Mouse (Mus musculus) kidney, embryonic 16.5 days (tissue): ENCODE measurements around the gene Ost4. TPM values are rescaled to one million over a fixed set of nuclear protein-coding genes. Genes with fewer than 3 reads are reported as not detected.
A peak's percentile ranks its signal among the peaks of the same experiment; 100 is the strongest.

Experiments used
- ATAC-seq: fragments of 200-750 bp; cut with Nextera tagmentation; 2 replicates; pipeline ENCODE4 v1.8.0; 2017; ENCODE audit warnings: moderate TSS enrichment; ENCODE audit not compliant: low FRiP score, low TSS enrichment
- H3K27ac ChIP-seq: fragments of 300-500 bp; sonication (generic); 2 replicates; pipeline ENCODE4 v1.5.1; 2014; ENCODE audit warnings: low read length
- H3K27me3 ChIP-seq: fragments of 300-500 bp; sonication (generic); 2 replicates; pipeline ENCODE4 v1.6.1; 2014; ENCODE audit warnings: low read length, control low read depth, mixed read lengths; ENCODE audit not compliant: insufficient read depth
- H3K36me3 ChIP-seq: fragments of 300-500 bp; sonication (generic); 2 replicates; pipeline ENCODE4 v1.6.1; 2014; ENCODE audit warnings: low read length, control low read depth, mixed read lengths; ENCODE audit not compliant: insufficient read depth
- H3K4me1 ChIP-seq: fragments of 300-500 bp; sonication (generic); 2 replicates; pipeline ENCODE4 v1.6.1; 2014; ENCODE audit warnings: low read length, control low read depth, mixed read lengths; ENCODE audit not compliant: insufficient read depth
- H3K4me2 ChIP-seq: fragments of 300-500 bp; sonication (generic); replicated peaks from 2 replicates; pipeline ENCODE4 v1.6.1; 2014; ENCODE audit warnings: low read depth, low read length
- H3K4me3 ChIP-seq: fragments of 300-500 bp; sonication (generic); 2 replicates; pipeline ENCODE4 v1.5.1; 2014; ENCODE audit warnings: mild to moderate bottlenecking, low read length
- H3K9ac ChIP-seq: fragments of 300-500 bp; sonication (generic); replicated peaks from 2 replicates; pipeline ENCODE4 v1.6.1; 2014; ENCODE audit warnings: low read length
- H3K9me3 ChIP-seq: fragments of 300-500 bp; sonication (generic); 2 replicates; pipeline ENCODE4 v1.6.1; 2016; ENCODE audit warnings: low read length, control low read depth
- WGBS: fragments of 180-500 bp; shearing (Covaris S2); extraction: QIAGEN DNeasy Blood & Tissue Kit; methylation state at CpG from one replicate; pipeline ENCODE4 v1.1.7; 2014; 5-methylcytosine and 5-hydroxymethylcytosine counted together
- polyA plus RNA-seq: library from polyadenylated mRNA; unstranded; fragments of >200 nt; fragmentation: Nextera tagmentation; extraction: Ambion mirVana; gene quantifications from 2 replicates; pipeline ENCODE4 v1.2.1, GENCODE M21; 2015

Gene Ost4
- polyA plus RNA-seq, 1 experiment from 2014 or later = 467 TPM

DNA sequence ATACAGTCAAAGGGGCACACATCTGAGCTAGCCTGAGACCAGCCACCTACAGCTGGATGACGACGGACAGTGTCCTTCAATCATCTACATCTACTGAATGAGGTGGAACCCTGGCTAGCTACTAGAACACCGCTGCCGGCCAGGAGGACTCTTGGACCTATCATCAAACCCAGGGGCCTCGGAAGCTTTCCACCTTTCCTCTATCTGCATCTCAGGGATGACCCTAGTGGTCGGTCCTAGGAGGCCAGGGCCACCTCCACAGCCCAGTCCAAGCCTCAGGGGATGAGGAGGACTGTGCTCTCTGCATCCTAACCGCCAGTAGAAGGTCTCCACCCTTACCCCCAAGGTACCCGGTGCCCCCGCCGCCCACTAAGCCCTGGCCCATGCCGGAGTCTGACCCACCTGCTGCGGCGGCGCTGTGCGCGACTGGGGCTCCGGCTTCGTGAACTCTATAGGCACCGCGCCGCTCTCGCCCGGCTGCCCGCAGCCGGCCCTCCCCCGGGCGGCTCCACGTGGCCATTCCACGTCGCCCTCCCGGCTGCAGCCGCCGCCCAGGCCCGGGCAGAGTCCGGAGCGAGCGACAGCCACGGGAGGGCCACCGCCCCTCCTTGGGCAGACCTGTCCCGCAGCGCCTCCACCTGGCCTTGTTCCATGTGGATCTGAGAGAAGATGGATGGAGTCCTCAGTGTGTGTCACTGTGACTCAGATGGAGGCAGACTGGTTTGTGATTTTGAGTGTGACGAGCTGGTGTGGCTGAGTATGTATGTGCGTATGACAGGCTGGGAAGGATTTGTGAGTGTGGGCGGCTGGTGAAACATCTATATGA, 37.6 kb upstream of the Ost4 start, which contains the start of gene Cgref1:
Gene Cgref1, minus strand, starts transcription at position 636 of the 826 bp plus-strand sequence.
- ATAC-seq = peak; percentile 53
- H3K36me3 ChIP-seq = no peaks in the 10 kb centered on the region
- WGBS = 6% methylated on average over 44 of the region's 44 CpGs
- H3K4me2 ChIP-seq = peak within 1 kb of the TSS; percentile 87
- peak within 1 kb of the TSS; percentile 56 for H3K4me3 ChIP-seq
- peaks cover 20% of the 10 kb centered on the region for H3K4me1 ChIP-seq
- peak within 1 kb of the TSS; percentile 72 for H3K9ac ChIP-seq
- no peaks in the 10 kb centered on the region for H3K9me3 ChIP-seq
- no peaks in the 10 kb centered on the region for H3K27me3 ChIP-seq
- no peak within 1 kb of the TSS for H3K27ac ChIP-seq

DNA sequence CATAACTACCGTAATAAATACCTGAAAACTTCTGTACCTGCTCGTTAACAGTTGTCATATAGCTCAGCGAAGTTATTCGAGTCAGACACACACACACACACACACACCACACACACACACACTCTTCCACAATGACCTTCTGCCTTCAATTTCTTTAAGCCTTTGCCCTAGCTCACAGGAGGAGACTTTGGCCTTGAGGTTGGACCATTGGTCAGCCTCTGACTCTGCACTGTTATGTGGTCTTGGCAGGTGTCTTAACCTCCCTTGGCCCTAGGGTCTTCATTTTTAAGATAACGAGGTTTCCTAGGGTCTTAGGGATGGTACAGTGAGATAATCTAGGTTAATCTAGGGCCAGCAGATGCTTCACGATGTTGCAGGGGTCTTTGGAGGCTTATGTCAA, 36.8 kb upstream of the Ost4 start:
- no peaks in the 10 kb centered on the region for H3K9me3 ChIP-seq
- no peaks in the 10 kb centered on the region for H3K27me3 ChIP-seq
- no peak overlapping the region for H3K4me3 ChIP-seq
- H3K27ac ChIP-seq = no peak overlapping the region
- H3K36me3 ChIP-seq = no peaks in the 10 kb centered on the region
- WGBS = 88% methylated on average over 6 of the region's 6 CpGs
- H3K9ac ChIP-seq = no peak overlapping the region
- ATAC-seq = no peak
- peaks cover 15% of the 10 kb centered on the region for H3K4me1 ChIP-seq
- H3K4me2 ChIP-seq = no peak overlapping the region

- H3K4me3 ChIP-seq = no peak overlapping the region
- ATAC-seq = no peak
- no peaks in the 10 kb centered on the region for H3K27me3 ChIP-seq
- H3K9me3 ChIP-seq = no peaks in the 10 kb centered on the region
- H3K4me1 ChIP-seq = peaks cover 7% of the 10 kb centered on the region; the same call in 1 of the 2 replicates
- H3K36me3 ChIP-seq = no peaks in the 10 kb centered on the region
- no peak overlapping the region for H3K4me2 ChIP-seq
- no peak overlapping the region for H3K9ac ChIP-seq
- no peak overlapping the region for H3K27ac ChIP-seq
- WGBS = 91% methylated on average over 2 of the region's 2 CpGs
Measured at GRCm38 (mm10) chr5:30943004-30943403, 35.4 kb upstream of the Ost4 start.

- ATAC-seq = no peak
- Histone ChIP-seq H3K9me3 (no peaks in the 10 kb centered on the region), H3K9ac (no peak overlapping the region), H3K4me2 (no peak overlapping the region), H3K27me3 (no peaks in the 10 kb centered on the region), H3K36me3 (no peaks in the 10 kb centered on the region), H3K27ac (no peak overlapping the region), H3K4me1 (no peaks in the 10 kb centered on the region), H3K4me3 (no peak overlapping the region)
- WGBS = 89% methylated on average over 5 of the region's 5 CpGs
Measured at GRCm38 (mm10) chr5:30934725-30935461, 27.3 kb upstream of the Ost4 start.

GRCm38 (mm10) chr5:30933705-30934104, 26.1 kb upstream of the Ost4 start:
- Histone ChIP-seq H3K9me3 (no peaks in the 10 kb centered on the region), H3K4me2 (no peak overlapping the region), H3K4me1 (no peaks in the 10 kb centered on the region), H3K36me3 (no peaks in the 10 kb centered on the region), H3K27ac (no peak overlapping the region), H3K9ac (no peak overlapping the region), H3K4me3 (no peak overlapping the region), H3K27me3 (no peaks in the 10 kb centered on the region)
- no peak for ATAC-seq
- WGBS = 64% methylated on average over 5 of the region's 5 CpGs

GRCm38 (mm10) chr5:30931378-30931777, 23.8 kb upstream of the Ost4 start:
- Histone ChIP-seq H3K36me3 (no peaks in the 10 kb centered on the region), H3K4me2 (no peak overlapping the region), H3K27me3 (no peaks in the 10 kb centered on the region), H3K9me3 (no peaks in the 10 kb centered on the region), H3K4me1 (0 out of 2 replicates have a peak, but pooled peaks cover 3% of the 10 kb centered on the region), H3K27ac (no peak overlapping the region), H3K4me3 (no peak overlapping the region), H3K9ac (no peak overlapping the region)
- ATAC-seq = no peak
- 84% methylated on average over 4 of the region's 4 CpGs for WGBS

GRCm38 (mm10) chr5:30930846-30931245, 23.3 kb upstream of the Ost4 start:
- Histone ChIP-seq H3K9me3 (no peaks in the 10 kb centered on the region), H3K4me1 (0 out of 2 replicates have a peak, but pooled peaks cover 3% of the 10 kb centered on the region), H3K27ac (no peak overlapping the region), H3K27me3 (no peaks in the 10 kb centered on the region), H3K4me3 (no peak overlapping the region), H3K4me2 (no peak overlapping the region), H3K36me3 (no peaks in the 10 kb centered on the region), H3K9ac (no peak overlapping the region)
- ATAC-seq = no peak
- 81% methylated on average over 6 of the region's 6 CpGs for WGBS

GRCm38 (mm10) chr5:30930121-30930520, 22.5 kb upstream of the Ost4 start:
- Histone ChIP-seq H3K27me3 (no peaks in the 10 kb centered on the region), H3K36me3 (no peaks in the 10 kb centered on the region), H3K4me1 (0 out of 2 replicates have a peak, but pooled peaks cover 3% of the 10 kb centered on the region), H3K4me2 (no peak overlapping the region), H3K4me3 (no peak overlapping the region), H3K9ac (no peak overlapping the region), H3K27ac (no peak overlapping the region), H3K9me3 (no peaks in the 10 kb centered on the region)
- ATAC-seq = peak; percentile 37; the same call in 1 of the 2 replicates
- 30% methylated on average over 4 of the region's 4 CpGs for WGBS

DNA sequence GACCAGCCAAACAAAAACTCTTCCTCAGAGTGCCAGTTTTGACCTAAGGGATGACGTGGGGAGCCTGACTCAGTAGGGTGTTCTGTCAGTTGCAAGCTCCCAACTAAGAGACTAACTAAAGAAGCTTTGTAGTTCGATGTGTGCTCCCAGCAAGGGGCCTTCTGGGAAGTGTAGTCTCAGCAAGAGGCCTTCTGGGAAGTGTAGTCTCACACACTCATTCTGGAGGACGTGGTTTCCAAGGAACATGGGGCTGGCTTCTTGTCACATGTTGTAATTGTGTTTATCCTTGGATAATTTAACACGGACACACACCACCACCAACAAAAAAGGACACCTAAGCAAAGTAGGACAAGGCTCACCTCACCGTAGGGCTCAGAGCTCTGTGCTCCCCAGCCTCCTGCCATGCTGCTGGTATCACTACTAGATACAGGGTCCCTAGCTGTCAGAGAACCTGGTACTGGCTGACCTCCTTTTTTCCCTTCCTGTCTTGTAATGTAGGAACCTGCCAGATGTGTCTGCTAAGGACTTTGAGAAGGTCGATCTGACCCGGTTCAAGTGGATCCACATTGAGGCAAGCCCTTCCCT, 20.4 kb upstream of the Ost4 start:
- H3K9ac ChIP-seq = 0 out of 2 replicates have a peak overlapping the region, but pooled peaks have one; percentile 27
- no peaks in the 10 kb centered on the region for H3K36me3 ChIP-seq
- no peak overlapping the region for H3K4me3 ChIP-seq
- peaks cover 4% of the 10 kb centered on the region; the same call in 1 of the 2 replicates for H3K4me1 ChIP-seq
- ATAC-seq = peak; percentile 43; the same call in 1 of the 2 replicates
- no peaks in the 10 kb centered on the region for H3K27me3 ChIP-seq
- H3K27ac ChIP-seq = no peak overlapping the region
- no peaks in the 10 kb centered on the region for H3K9me3 ChIP-seq
- 43% methylated on average over 7 of the region's 7 CpGs for WGBS
- H3K4me2 ChIP-seq = peak overlapping the region; percentile 41; the same call in 1 of the 2 replicates
